Mouse (Mus musculus): ENCODE measurements around the gene Zbtb37. TPM values are rescaled to one million over a fixed set of nuclear protein-coding genes. Genes with fewer than 3 reads are reported as not detected.

The Zbtb37 gene
- total RNA-seq (2014; rRNA removed; ENCODE audit: low replicate concordance) (3.1 and 5.6 TPM in 2 replicates), polyA plus RNA-seq (2015; fragmentation: Nextera tagmentation; extraction: Ambion mirVana) (4.5 and 5.0 TPM in 2 replicates)

DNA sequence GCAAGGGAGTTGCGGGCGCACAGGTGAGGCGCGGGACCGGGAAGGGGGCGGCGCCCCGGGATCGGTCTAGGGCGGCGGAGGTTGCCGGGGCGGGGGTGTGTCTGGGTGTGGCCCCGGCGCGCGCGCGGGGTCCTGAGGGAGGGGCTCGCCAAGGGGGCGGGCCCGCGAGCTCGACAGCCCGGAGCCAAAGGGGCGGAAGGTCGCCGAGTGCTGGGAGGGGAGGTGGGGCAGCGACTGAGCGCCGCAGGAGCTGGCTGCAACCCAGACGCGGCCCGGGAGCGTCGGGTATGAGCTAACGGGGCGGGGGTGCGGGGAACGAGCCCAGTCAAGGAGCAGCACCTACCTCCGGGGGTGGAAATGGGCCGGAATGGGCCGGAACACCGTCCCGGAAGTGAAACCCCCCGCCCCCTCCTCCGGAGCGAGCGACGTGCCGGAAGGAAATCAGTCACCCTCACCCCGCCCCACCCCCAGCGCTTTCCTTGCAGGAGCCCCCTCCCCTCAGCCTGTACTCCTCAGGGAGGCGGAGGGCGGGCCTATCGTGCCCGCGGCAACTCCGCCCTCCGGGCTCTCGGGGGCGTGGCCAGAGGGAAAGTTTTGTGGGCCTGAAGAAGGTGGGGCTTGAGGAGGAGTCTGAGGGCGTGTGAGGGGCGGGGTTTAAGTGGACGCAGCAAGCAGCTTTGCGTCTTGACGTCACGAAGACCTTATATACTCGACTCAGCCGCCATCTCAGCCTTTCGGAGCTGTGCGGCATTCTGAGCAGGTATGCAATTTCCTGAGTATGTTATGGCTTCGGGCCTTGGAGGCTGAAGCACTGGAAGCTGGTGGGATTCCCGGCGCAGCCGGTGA lies at the start of gene Zbtb37:
Zbtb37 (minus strand) TSS at position 415 of the 846 bp plus-strand sequence.
- Histone ChIP-seq H3K4me1 (ENCODE audit: control insufficient read depth, insufficient read depth) (peaks cover 14% of the 10 kb centered on the region), H3K9ac (replicated peaks; ENCODE audit: low read depth, low read length) (peak within 1 kb of the TSS; percentile 84), H3K4me3 (ENCODE audit: low read depth, low read length) (peak within 1 kb of the TSS; percentile 83), H3K27ac (ENCODE audit: low read depth) (peak within 1 kb of the TSS; percentile 94), H3K36me3 (replicated peaks; ENCODE audit: control insufficient read depth, insufficient read depth, low read length) (peaks cover 47% of the 10 kb centered on the region), H3K9me3 (replicated peaks; ENCODE audit: control insufficient read depth, low read length) (no peaks in the 10 kb centered on the region), H3K4me2 (ENCODE audit: low read depth, low read length) (peak within 1 kb of the TSS; percentile 81), H3K27me3 (ENCODE audit: control insufficient read depth, insufficient read depth, low read length) (no peaks in the 10 kb centered on the region)
- ATAC-seq (ENCODE audit: insufficient read depth, low read depth) (peak; percentile 91), DNase-seq (ENCODE audit: low spot score) (peak; percentile 99)
- no peak for TF ChIP-seq CTCF (IDR thresholded peaks at IDR 0.05; ENCODE audit: low read depth)
- TF ChIP-seq EP300 (IDR thresholded peaks at IDR 0.05; ENCODE audit: low read depth) = peak; percentile 75
- 1% methylated on average over 75 of the region's 76 CpGs for WGBS

GRCm38 (mm10) chr1:161077243-161077642 lies 42.6 kb upstream of the Zbtb37 start:
- no peak for ATAC-seq (ENCODE audit: insufficient read depth, low read depth)

DNA sequence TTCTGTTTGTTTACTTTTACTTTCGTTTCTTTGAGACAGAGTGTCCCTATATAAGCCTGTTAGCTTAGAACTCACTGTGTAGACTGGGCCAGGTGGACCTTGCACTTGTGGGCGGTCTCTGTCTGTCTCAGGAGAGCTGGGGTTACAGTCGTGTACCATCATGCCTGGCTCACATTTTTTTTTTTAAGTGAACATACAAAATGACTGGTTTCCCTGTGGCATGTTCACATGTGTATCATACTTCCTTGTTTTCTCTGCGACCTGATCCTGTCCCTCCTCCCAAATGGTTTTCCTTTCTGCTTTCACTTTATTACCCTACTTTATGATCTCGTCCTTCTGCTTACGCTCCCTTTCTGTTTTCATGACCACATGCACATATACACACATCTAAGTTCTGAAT lies 41.6 kb upstream of the Zbtb37 start:
- DNase-seq (ENCODE audit: low spot score) = no peak
- Histone ChIP-seq H3K4me1 (ENCODE audit: control insufficient read depth, insufficient read depth) (peaks cover 16% of the 10 kb centered on the region), H3K9me3 (replicated peaks; ENCODE audit: control insufficient read depth, low read length) (no peaks in the 10 kb centered on the region), H3K27ac (ENCODE audit: low read depth) (no peak overlapping the region), H3K9ac (replicated peaks; ENCODE audit: low read depth, low read length) (no peak overlapping the region), H3K27me3 (ENCODE audit: control insufficient read depth, insufficient read depth, low read length) (no peaks in the 10 kb centered on the region), H3K4me3 (ENCODE audit: low read depth, low read length) (no peak overlapping the region), H3K4me2 (ENCODE audit: low read depth, low read length) (no peak overlapping the region), H3K36me3 (replicated peaks; ENCODE audit: control insufficient read depth, insufficient read depth, low read length) (peaks cover 32% of the 10 kb centered on the region)
- no peak for ATAC-seq (ENCODE audit: insufficient read depth, low read depth)
- WGBS = 89% methylated on average over 6 of the region's 6 CpGs
- TF ChIP-seq EP300 (IDR thresholded peaks at IDR 0.05; ENCODE audit: low read depth) = no peak

More at GRCm38 (mm10) chr1:161077243-161077642, 42.6 kb upstream of the Zbtb37 start:
- peaks cover 35% of the 10 kb centered on the region for H3K36me3 ChIP-seq (replicated peaks; ENCODE audit: control insufficient read depth, insufficient read depth, low read length)
- peaks cover 8% of the 10 kb centered on the region; the same call in 1 of the 2 replicates for H3K4me1 ChIP-seq (ENCODE audit: control insufficient read depth, insufficient read depth)
- no peak overlapping the region for H3K4me3 ChIP-seq (ENCODE audit: low read depth, low read length)
- TF ChIP-seq EP300 (IDR thresholded peaks at IDR 0.05; ENCODE audit: low read depth) (no peak), CTCF (IDR thresholded peaks at IDR 0.05; ENCODE audit: low read depth) (no peak)
- H3K9me3 ChIP-seq (replicated peaks; ENCODE audit: control insufficient read depth, low read length) = no peaks in the 10 kb centered on the region
- DNase-seq (ENCODE audit: low spot score) = no peak
- no peak overlapping the region for H3K9ac ChIP-seq (replicated peaks; ENCODE audit: low read depth, low read length)
- H3K27me3 ChIP-seq (ENCODE audit: control insufficient read depth, insufficient read depth, low read length) = no peaks in the 10 kb centered on the region
- no peak overlapping the region for H3K27ac ChIP-seq (ENCODE audit: low read depth)
- WGBS = 93% methylated on average over 3 of the region's 3 CpGs
- no peak overlapping the region for H3K4me2 ChIP-seq (ENCODE audit: low read depth, low read length)

DNA sequence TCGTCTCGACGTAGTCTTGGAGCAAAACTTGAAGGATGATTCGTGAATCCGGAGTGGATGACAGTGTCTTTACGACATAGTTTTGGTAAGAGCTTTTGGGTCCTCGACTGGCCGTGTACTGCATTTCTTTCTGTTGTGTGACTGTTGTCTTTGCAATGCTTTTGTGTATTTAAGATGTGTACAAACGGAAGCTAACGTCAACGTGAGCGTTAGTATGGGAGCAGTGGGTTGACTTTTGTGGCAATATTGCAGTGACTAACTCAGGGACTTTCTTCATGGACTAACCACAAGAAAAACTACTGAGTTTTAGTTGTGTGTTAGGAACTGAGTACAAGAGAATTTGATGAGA lies 36.6 kb upstream of the Zbtb37 start:
- peak overlapping the region; percentile 66 for H3K9ac ChIP-seq (replicated peaks; ENCODE audit: low read depth, low read length)
- H3K27ac ChIP-seq (ENCODE audit: low read depth) = peak overlapping the region; percentile 43; the same call in 1 of the 2 replicates
- no peaks in the 10 kb centered on the region for H3K27me3 ChIP-seq (ENCODE audit: control insufficient read depth, insufficient read depth, low read length)
- H3K36me3 ChIP-seq (replicated peaks; ENCODE audit: control insufficient read depth, insufficient read depth, low read length) = peaks cover 4% of the 10 kb centered on the region
- H3K9me3 ChIP-seq (replicated peaks; ENCODE audit: control insufficient read depth, low read length) = no peaks in the 10 kb centered on the region
- WGBS = under 1% methylated on average over 12 of the region's 12 CpGs
- ATAC-seq (ENCODE audit: insufficient read depth, low read depth) (no peak), DNase-seq (ENCODE audit: low spot score) (no peak)
- peak overlapping the region; percentile 68 for H3K4me2 ChIP-seq (ENCODE audit: low read depth, low read length)
- peaks cover 16% of the 10 kb centered on the region for H3K4me1 ChIP-seq (ENCODE audit: control insufficient read depth, insufficient read depth)
- peak overlapping the region; percentile 68 for H3K4me3 ChIP-seq (ENCODE audit: low read depth, low read length)
- TF ChIP-seq EP300 (IDR thresholded peaks at IDR 0.05; ENCODE audit: low read depth) = no peak
- TF ChIP-seq CTCF (IDR thresholded peaks at IDR 0.05; ENCODE audit: low read depth) = no peak

GRCm38 (mm10) chr1:161070352-161071271 lies 36.0 kb upstream of the Zbtb37 start, which contains the start of the genes Dars2 and Cenpl:
Gene Dars2 (minus strand): TSS chr1:161070658.
Gene Cenpl (plus strand): TSS chr1:161070713.
- peaks cover 16% of the 10 kb centered on the region for H3K4me1 ChIP-seq (ENCODE audit: control insufficient read depth, insufficient read depth)
- H3K9ac ChIP-seq (replicated peaks; ENCODE audit: low read depth, low read length) = peak within 1 kb of the TSS; percentile 66
- peak; percentile 98 for DNase-seq (ENCODE audit: low spot score)
- WGBS = under 1% methylated on average over 57 of the region's 57 CpGs
- peak within 1 kb of the TSS; percentile 79 for H3K4me2 ChIP-seq (ENCODE audit: low read depth, low read length)
- no peaks in the 10 kb centered on the region for H3K27me3 ChIP-seq (ENCODE audit: control insufficient read depth, insufficient read depth, low read length)
- no peaks in the 10 kb centered on the region for H3K9me3 ChIP-seq (replicated peaks; ENCODE audit: control insufficient read depth, low read length)
- H3K36me3 ChIP-seq (replicated peaks; ENCODE audit: control insufficient read depth, insufficient read depth, low read length) = peaks cover 4% of the 10 kb centered on the region
- TF ChIP-seq EP300 (IDR thresholded peaks at IDR 0.05; ENCODE audit: low read depth) (peak; percentile 64; the same call in 1 of the 2 replicates), CTCF (IDR thresholded peaks at IDR 0.05; ENCODE audit: low read depth) (no peak)
- H3K27ac ChIP-seq (ENCODE audit: low read depth) = peak within 1 kb of the TSS; percentile 63
- H3K4me3 ChIP-seq (ENCODE audit: low read depth, low read length) = peak within 1 kb of the TSS; percentile 68
- ATAC-seq (ENCODE audit: insufficient read depth, low read depth) = peak; percentile 97
